Mouse (Mus musculus) cerebellum, adult 11-12 months (tissue): ENCODE measurements at regions not wholly inside any gene's neighbourhood (a gene's known extent, or its start where the extent isn't known, plus 50 kb on each side); places are given as distances from the start of the nearest gene placed in this dataset.

Experiments used
- DNase-seq: peaks from one replicate; pipeline ENCODE4 v3.0.0; 2022

DNA sequence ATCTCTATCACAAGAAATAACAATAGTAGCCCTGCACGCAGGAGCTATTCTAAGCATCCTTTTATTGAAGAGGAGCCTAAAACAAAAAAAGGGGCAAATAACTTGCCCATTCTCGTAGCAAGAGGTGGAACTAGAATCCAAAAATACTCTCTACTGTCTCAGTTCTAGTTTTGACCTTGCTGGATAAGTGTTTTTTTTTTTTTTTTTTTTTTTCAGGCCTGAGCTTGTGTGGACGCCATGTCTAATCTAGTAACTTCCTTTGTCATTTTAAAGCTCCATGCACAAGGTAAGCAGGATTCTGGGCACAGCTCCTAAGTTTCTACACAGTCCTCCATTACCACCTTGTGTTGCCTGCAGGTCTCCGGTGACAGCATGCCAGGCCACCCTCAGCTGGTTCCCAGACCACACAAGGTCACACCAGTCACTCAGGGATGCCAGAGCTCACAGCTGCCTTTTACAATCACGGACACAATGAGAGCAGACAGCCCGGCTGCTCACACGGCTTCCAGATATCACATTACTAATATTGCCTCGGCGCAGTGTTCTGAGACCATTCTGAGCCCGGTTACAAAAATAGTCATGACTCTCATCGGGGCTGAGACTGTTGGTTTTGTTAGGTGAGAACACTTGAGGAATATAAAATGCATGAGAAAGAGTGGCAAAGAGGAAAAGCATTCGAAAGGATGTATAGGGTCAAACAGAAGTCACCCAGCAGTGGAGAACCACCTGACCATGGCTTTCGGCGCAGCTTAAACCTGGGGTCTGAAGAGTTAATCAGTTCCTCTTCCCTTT, 124.7 kb upstream of the Tank start:
- peak; percentile 6 for DNase-seq

GRCm38 (mm10) chr2:61452581-61452980, 125.8 kb upstream of the Tank start:
- DNase-seq, result no peak

DNA sequence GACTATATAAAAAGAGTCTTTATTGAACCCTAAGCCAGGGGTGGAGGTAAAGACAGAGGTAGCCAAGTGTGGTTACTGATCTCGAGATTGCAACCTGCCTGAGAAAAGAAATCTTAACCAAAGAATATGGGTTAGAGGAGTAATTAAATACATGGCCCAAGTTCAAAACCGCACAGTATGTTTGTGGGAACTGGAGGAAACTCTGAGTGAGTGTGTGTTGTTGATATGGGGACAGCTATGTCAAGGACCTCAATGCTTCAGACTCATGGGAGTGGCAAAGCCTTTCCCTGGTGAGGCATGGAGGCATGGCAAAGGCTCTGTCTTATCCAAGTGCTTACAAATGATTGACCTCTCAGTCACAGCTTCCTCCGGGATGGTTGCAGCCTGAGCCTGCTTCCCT, 127.7 kb upstream of the Tank start:
- DNase-seq, result no peak

- DNase-seq, result no peak
Observed at GRCm38 (mm10) chr2:61436591-61436990, 141.8 kb upstream of the Tank start.

GRCm38 (mm10) chr2:61407881-61408280, 170.5 kb upstream of the Tank start:
- no peak for DNase-seq

DNA sequence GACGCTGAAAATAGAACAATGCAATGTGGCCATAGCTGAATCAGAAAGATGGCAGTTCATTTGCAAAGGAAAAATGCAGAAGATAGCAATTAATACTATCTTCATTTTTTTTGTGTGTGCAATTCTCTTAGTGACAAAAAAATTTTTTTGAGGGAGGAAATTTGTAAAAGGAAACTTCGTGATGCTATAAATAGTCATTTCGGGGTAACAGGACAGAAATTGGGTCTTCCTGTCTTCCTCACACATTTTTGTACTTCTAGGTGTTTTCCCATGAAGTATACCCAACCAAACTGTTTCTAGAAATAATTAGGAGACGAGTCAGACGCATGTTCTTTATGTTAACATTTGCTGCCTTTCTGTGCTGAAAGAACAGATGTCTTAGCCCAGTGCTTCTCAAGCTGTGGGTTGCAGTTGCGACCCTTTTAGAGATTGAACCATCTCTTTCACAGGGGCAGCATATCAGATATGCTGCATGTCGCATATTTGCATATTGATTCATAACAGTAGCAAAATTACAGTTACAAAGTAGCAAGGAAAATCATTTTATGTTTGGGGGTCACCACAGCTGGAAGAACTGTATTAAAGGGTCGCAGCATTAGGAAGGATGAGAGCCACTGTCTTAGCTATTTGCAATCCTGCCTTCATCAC, 172.2 kb upstream of the Tank start:
- DNase-seq, result no peak

DNA sequence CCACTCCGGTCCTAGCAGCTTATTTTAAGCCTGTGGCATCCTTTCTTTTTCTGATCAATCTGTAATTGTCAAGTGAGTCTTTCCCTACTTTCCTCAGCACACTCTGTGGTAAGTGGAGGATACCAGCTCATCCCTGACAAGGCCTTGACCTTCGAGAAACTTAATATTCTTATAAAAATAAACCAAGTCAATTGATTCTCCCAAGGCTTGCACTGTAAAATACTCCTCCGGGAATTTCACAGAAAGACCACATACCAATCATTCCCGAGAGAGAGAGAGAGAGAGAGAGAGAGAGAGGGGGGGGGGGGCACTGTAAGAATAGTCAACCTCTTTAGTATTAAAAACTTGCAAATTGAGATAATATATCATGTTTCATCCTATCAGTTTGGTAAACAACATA, 173.1 kb upstream of the Tank start:
- DNase-seq, result no peak

DNA sequence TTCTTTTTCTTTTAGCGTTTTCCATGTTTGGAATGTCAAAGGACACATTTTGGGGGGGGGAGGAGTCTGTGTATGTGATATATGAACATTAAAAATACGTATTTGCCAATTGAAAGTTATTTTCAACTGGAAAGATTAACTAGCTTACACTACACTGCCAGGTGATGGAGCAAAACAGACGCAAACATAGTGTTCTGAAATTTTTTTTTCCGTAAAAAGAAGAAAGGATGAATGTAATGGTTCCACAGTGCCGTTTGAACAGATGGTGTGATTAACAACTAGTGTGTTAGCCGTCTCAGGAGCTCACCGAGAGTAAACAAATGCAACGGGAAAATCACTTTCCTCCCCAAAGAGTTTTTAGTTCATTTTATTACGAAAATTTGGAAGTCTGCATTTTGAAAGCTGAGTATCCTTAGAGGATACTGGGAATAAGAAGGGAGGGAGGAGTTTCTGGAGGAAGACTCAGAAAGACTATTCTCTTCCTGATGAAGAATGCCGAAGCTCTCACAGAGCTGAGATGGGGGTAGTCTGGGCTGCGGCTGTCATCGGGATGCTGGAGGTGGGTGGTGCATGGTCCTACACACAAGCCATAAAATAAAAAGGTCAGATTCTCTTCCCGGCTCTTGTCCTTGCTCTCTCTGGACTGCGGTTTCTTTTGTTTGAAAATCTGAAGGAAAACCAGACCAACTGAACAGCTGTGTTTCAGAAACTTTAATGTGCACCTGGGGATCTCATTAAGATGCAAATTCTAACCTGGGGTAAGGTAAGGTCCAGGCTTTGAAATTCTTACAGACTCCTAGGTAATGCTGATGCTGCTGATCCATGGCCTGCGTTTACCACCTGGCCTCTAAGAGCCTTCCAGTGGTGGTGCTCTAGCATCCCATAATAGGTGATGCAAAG, 175.5 kb upstream of the Tank start:
- DNase-seq, result no peak

DNA sequence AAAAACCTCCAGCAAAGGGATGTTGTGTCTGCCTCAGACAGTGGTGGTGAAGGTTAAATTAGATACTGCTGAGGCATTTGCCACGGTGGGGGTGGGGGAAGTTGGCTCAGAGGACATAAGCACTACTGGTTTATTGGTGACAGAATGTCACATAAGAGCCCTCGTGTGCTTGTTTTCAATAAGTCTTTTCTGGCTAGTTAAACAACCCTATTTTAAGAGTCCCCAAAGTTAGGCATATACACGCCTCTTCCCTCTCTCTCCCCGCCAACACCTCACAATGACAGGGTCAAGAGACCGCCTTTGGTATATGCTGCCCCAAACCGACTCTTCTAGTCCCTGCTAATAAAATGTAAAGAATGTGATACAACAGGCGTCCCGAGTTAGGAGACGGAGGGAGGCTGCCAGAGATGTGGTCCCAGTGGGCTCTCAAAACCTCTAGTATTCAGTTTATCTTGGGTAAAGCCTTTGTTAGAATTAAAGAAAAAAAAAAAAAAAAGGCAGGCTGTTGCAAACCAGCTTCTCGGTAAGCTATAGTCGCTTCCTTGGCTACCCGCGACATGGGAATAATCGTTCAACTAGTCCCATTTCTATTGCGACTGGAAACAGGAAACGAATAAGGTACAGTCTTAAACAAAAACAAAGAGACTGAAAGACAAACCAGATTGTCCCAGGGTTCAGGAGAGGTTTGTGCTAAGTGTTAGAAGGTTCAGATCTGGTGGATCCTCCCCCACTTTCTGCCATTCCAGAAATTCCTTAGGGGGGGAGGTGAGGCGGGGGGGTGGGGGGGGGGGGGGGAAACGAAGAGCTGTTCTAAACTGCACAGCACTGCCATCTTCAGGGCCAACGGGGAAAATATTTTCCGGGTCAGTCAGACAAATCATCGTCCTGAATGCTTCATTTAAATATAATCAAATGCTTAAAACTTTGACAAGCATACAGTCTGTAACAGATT, 176.5 kb upstream of the Tank start:
- DNase-seq, result peak; percentile 18

DNA sequence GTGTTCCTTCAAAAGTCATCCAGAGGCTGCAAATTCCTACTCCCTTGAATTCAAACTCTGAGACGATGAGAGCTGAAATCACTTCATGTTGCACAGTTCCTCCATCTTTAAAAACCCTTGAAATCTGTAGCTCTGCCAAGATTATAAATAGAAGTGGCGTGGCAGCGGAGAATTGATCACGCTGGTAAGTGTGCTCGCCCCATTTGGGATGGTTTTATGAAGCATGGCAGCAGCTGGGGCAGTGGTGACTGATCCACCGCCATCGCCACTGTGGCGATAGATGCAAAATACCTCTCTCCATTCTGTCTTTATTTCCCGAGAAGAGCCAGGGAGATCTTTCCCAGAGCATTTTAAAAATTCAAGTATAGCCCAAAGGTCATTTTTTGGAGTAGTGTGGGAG, 179.8 kb upstream of the Tank start:
- DNase-seq, result no peak

DNA sequence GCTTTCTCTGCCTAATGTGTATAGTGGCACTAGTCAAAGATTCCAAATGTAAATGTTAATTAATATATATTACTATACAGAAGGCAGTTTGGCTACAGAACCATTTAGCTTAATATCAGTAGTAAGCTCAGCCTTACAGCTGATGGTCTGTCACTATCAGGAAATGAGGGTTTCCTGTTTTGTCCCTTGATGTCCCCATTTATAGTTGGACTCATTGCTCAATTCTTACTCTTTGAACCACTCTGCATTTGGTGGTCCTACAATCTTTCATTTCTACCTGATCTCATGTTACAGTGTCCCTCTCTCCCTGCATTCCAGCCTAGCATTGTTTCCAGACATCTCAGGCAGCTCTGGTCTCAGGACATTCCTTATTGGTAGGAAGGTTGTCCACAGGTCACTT, 188.8 kb upstream of the Tank start:
- no peak for DNase-seq

DNA sequence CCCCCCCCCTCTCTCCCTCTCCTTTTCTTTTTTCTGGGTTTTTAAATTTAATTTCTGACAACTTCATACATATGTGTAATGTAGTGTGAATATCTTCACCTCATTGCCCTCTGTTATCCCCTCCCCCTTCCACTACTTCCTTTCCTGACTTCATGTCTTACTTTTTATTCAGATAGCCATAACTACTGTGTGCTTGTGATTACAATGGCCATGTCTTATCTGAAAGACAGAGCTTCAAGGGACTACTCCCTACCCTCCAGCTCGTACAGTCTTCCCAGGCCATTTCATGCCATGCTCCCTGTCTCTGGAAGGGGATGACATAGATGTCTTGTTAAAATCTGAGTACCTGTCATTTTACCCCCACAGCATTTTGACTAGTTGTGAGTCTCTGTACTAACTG, 189.2 kb upstream of the Tank start:
- no peak for DNase-seq

DNA sequence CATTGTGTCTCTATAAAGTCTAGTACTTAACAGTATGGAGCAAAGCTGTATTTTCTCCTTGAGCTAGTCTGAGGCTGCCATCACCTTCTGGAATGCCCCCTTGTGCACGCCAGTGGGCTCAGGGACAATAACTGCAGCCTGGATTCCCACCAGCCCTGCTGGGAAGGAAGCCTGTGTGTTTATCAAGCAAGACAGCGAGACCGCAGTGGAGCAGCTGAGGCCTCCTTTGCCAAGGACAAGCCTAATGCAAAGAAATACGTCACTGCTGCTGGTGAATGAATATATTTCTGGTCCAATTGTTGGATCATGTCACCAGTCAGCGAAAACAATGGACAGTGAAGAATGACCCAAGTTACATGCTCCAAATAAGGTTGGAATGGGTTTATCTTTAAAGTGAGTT, 190.8 kb upstream of the Tank start:
- no peak for DNase-seq

- DNase-seq, result no peak
Observed at GRCm38 (mm10) chr2:61386966-61387365, 191.4 kb upstream of the Tank start.

DNA sequence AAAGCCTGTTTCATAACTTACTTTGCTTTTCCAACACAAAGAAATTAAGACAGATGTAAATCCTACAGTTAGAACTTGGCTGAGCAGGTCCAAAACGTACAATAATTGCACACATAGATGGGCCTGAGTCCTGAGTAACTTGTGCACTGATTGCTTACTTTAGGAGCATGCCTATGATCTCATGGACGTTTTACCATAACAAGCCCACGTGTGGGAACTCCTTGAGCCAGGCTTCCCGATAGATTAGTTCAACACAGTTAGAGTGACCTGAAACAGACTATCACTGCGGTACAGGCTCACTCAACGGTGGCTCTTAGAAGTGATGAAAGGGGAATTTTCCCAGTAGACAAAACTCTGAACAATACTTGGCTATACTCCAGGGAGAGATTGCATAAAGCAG, 193.9 kb upstream of the Tank start:
- no peak for DNase-seq

DNA sequence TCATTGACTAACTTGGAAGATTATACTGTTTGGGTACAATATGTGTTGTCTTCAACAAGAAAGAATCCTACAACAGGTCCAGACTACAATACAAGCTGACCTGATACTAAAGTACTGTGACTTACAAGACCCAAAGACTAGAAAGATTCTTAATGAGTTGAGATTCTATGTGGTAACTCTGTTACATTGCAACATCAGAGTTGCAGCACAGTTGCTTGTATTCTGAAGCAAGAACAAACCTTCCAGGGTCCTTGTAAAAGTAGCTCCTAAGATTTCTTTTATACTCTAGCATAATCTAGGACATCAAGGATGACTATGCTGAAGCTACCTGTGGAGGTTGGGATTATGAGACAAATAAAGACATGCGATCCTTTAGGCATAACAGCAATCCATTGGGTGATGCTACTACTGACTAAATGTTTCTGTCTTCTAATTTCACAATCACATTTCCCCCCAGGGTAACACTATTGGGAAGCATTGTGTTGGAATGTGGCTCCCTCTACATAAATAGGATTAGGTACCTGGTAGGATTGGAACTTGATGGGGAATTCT, 194.6 kb upstream of the Tank start:
- DNase-seq, result no peak

DNA sequence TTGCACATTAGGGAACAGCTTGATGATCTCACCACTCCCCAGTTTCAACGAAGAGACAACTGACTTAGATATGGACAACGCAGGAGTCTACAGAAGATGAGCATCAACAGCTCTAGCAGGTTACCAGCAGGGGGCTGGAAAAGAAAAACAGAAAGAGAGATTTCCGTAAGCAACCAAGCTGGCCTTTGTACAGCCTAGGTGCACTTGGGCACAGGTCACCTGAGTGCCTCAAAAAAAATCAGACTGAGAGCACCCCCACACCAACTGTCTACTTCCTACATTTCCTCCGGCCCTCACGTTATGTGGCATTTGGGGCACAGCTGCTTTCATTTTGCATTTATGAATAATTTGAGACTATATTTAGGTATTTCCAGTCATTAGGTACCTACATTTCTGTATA, 199.3 kb upstream of the Tank start:
- no peak for DNase-seq

DNA sequence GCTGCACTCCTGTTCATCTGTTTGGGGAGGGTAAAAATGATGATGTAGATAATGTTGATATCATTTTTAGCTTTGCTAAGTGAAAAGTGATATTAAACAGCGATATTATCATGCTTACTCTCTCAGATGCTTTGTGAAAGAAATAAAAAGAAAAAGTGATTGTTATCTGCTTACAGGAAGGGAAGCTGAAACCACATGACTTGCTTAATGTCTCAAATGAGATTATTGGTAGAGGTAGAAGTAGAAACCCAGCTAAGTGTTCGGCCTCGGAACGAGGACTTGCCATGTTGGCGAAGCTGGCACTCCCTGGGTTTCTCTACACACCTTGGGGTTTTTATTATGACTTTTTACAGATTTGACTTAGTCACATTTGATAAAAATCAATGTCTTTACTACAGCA, 200.1 kb upstream of the Tank start:
- no peak for DNase-seq

GRCm38 (mm10) chr2:61377756-61378155, 200.6 kb upstream of the Tank start:
- no peak for DNase-seq

- DNase-seq, result no peak
Observed at GRCm38 (mm10) chr2:61362606-61363005, 215.8 kb upstream of the Tank start.

DNA sequence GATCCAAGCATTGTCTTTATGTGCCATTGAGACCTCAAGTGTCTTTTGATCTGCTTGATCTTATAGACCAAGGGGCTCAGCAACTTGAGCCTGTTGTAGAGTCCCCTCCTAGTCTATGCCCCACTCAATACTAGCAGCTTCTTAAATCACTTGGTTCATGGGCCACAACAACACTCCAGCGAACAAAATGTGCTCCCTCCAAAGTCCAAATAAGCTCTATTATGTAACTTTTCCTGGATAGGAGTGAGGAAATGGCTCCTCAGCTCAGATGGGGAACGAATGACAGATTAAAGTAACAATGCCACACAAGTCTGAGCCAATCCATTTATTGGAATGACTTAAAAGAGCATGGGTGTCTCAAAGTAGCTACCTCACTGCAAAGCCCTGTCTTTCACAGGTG, 217.0 kb upstream of the Tank start:
- DNase-seq, result no peak

DNA sequence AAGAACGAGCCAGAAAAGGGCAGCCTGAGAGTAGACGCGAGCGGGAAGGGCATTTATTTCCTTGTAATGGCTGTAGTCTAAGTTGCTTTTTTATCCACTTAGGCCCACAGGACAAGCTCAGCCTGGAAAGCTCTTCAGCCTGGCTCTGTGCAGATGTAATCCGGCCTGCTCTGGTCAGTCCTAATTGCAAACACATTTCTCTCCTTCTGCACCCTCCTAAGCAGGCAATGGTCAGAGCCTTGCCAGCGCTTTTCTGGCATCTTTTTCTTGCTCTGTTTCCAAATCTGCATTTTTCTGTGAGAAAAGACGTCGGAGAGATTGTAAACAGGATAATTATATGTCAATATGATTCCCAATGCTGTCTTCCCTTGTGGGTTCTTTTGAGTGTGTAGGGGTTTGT, 224.3 kb upstream of the Tank start:
- DNase-seq, result no peak
